In genomic region chr4:109059255-109059821, GRCm38 (mm10) we compare ENCODE assay signal across 29 mouse cellular contexts. TPM values are rescaled to one million over a fixed set of nuclear protein-coding genes. Genes with fewer than 3 reads are reported as not detected.
DNase-seq lines count a peak whose midpoint lies in the region; ATAC-seq and TF ChIP-seq lines count a peak whose summit lies in the region.
"Had no signal": no experiment of that assay in that cellular context is flagged by ENCODE, and none has a peak within 500 bp of the region (broad histone marks: within the 10 kb centered on the region; RNA-seq: fewer than 3 reads in every experiment).

No protein-coding gene starts in this region.

- H3K4me2 ChIP-seq in midbrain, postnatal 0 days (ENCODE audit: low read depth, low read length, poor library complexity, severe bottlenecking): no peak overlapping the region
- H3K4me2 ChIP-seq: embryonic facial prominence, embryonic 15.5 days; forebrain, embryonic 13.5 days; heart, embryonic 11.5 days; hindbrain, embryonic 12.5 days; intestine, embryonic 15.5 days; limb, embryonic 12.5 days; liver, embryonic 11.5 days; midbrain, embryonic 15.5 days; neural tube, embryonic 12.5 days; stomach, embryonic 15.5 days had no signal

- ATAC-seq in megakaryocyte progenitor cell, adult 5-6 weeks (replicated peaks; ENCODE audit: poor library complexity): peak; percentile 46; the same call in 1 of the 2 replicates
- no peak for ATAC-seq in midbrain, postnatal 0 days (ENCODE audit: low FRiP score)
- ATAC-seq: forebrain, embryonic 13.5 days; hindbrain, postnatal 0 days; intestine, embryonic 15.5 days; midbrain, embryonic 15.5 days had no signal

- no peak for TF ChIP-seq POLR2A in kidney, adult 2 months (IDR thresholded peaks at IDR 0.05; ENCODE audit: low read depth, low read length)
- no peak for TF ChIP-seq POLR2A in lung, adult 2 months (IDR thresholded peaks at IDR 0.05; ENCODE audit: borderline replicate concordance, extremely low read depth, low read depth, low read length)

- no peak for TF ChIP-seq CTCF in kidney, adult 2 months (conservative IDR thresholded peaks at IDR 0.05; ENCODE audit: insufficient read depth, insufficient read length, low read depth, low read length)
- no peak for TF ChIP-seq CTCF in lung, adult 2 months (IDR thresholded peaks at IDR 0.05; ENCODE audit: insufficient read depth, low read length)
- no peak for TF ChIP-seq CTCF in midbrain, postnatal 0 days (IDR thresholded peaks at IDR 0.05)

- no peak overlapping the region for H3K4me3 ChIP-seq in kidney, adult 2 months (ENCODE audit: insufficient read depth, low read depth, low read length)
- no peak overlapping the region for H3K4me3 ChIP-seq in lung, adult 2 months (replicated peaks; ENCODE audit: extremely low read depth, low read depth, low read length)
- H3K4me3 ChIP-seq in midbrain, postnatal 0 days (ENCODE audit: low read depth, low read length): no peak overlapping the region
- H3K4me3 ChIP-seq: embryonic facial prominence, embryonic 10.5 days; embryonic facial prominence, embryonic 15.5 days; forebrain, embryonic 13.5 days; hindbrain, embryonic 12.5 days; intestine, embryonic 15.5 days; limb, embryonic 12.5 days; midbrain, embryonic 15.5 days; neural tube, embryonic 12.5 days; stomach, embryonic 15.5 days had no signal

- peak; percentile 43 for DNase-seq in kidney, adult 2 months
- DNase-seq in kidney, postnatal 4 days: no peak
- peak; percentile 16 for DNase-seq in lung, postnatal 36 days
- DNase-seq in lung, adult 2 months: no peak
- DNase-seq in midbrain, postnatal 0 days (ENCODE audit: low spot score): no peak
- DNase-seq in left cerebral cortex, postnatal 10 days (ENCODE audit: extremely low spot score in 1 of 2, low spot score in 2 of 2): no peak
- DNase-seq: cerebellum, adult 2 months; cerebellum, postnatal 14 days; gastrocnemius, postnatal 10 days; heart, postnatal 36 days; kidney, adult 8-10 months; kidney, postnatal 14 days; liver, postnatal 0 days; lung, postnatal 14 days; right cerebral cortex, postnatal 14 days; thymus, postnatal 14 days had no signal

- H3K9ac ChIP-seq in midbrain, postnatal 0 days (replicated peaks; ENCODE audit: low read length, poor library complexity, severe bottlenecking): no peak overlapping the region
- H3K9ac ChIP-seq: embryonic facial prominence, embryonic 15.5 days; forebrain, embryonic 13.5 days; hindbrain, embryonic 12.5 days; intestine, embryonic 15.5 days; limb, embryonic 12.5 days; liver, postnatal 0 days; midbrain, embryonic 15.5 days; neural tube, embryonic 12.5 days; stomach, embryonic 15.5 days had no signal

- no peak overlapping the region for H3K27ac ChIP-seq in kidney, adult 2 months (ENCODE audit: insufficient read depth, low read depth, low read length)
- H3K27ac ChIP-seq in midbrain, postnatal 0 days (ENCODE audit: low read depth, low read length): no peak overlapping the region
- H3K27ac ChIP-seq: embryonic facial prominence, embryonic 10.5 days; embryonic facial prominence, embryonic 15.5 days; forebrain, embryonic 13.5 days; hindbrain, embryonic 12.5 days; hindbrain, postnatal 0 days; intestine, embryonic 15.5 days; limb, embryonic 12.5 days; midbrain, embryonic 15.5 days; neural tube, embryonic 12.5 days; stomach, embryonic 15.5 days had no signal

- WGBS in kidney, adult 2 months: 54% methylated on average over 4 of the region's 4 CpGs
- 60% methylated on average over 4 of the region's 4 CpGs for WGBS in lung, adult 2 months
- WGBS in midbrain, postnatal 0 days: 87% methylated on average over 4 of the region's 4 CpGs

- no peaks in the 10 kb centered on the region for H3K27me3 ChIP-seq in kidney, adult 2 months (replicated peaks; ENCODE audit: control insufficient read depth, insufficient read depth, low read length)
- H3K27me3 ChIP-seq in midbrain, postnatal 0 days (ENCODE audit: insufficient read depth, low read length): no peaks in the 10 kb centered on the region
- H3K27me3 ChIP-seq: embryonic facial prominence, embryonic 15.5 days; forebrain, embryonic 13.5 days; hindbrain, embryonic 12.5 days; intestine, embryonic 15.5 days; limb, embryonic 12.5 days; midbrain, embryonic 15.5 days; neural tube, embryonic 12.5 days; stomach, embryonic 15.5 days had no signal

- H3K36me3 ChIP-seq in kidney, adult 2 months (ENCODE audit: control insufficient read depth, insufficient read depth, low read length): peaks cover 8% of the 10 kb centered on the region
- peaks cover 72% of the 10 kb centered on the region for H3K36me3 ChIP-seq in midbrain, postnatal 0 days (ENCODE audit: insufficient read depth, low read length)

- intact Hi-C loops in left cerebral cortex, postnatal 10 days (cut with DNase I): loop anchor here (10.0 kb wide), 1 partner anchor 95 kb away; no protein-coding TSS in a partner anchor

- H3K4me1 ChIP-seq in kidney, adult 2 months (ENCODE audit: control insufficient read depth, insufficient read depth, low read length): no peaks in the 10 kb centered on the region; the same call in 1 of the 2 replicates
- 0 out of 2 replicates have a peak, but pooled peaks cover 2% of the 10 kb centered on the region for H3K4me1 ChIP-seq in lung, adult 2 months (ENCODE audit: control insufficient read depth, insufficient read depth, low read length)
- no peaks in the 10 kb centered on the region for H3K4me1 ChIP-seq in midbrain, postnatal 0 days (ENCODE audit: insufficient read depth, low read length)
- H3K4me1 ChIP-seq: embryonic facial prominence, embryonic 10.5 days; embryonic facial prominence, embryonic 15.5 days; forebrain, embryonic 13.5 days; hindbrain, embryonic 12.5 days; intestine, embryonic 15.5 days; limb, embryonic 12.5 days; midbrain, embryonic 15.5 days; neural tube, embryonic 12.5 days; stomach, embryonic 15.5 days had no signal

- H3K9me3 ChIP-seq in midbrain, postnatal 0 days (ENCODE audit: low read length): no peaks in the 10 kb centered on the region
- H3K9me3 ChIP-seq: embryonic facial prominence, embryonic 10.5 days; embryonic facial prominence, embryonic 15.5 days; forebrain, embryonic 13.5 days; hindbrain, embryonic 12.5 days; intestine, embryonic 15.5 days; limb, embryonic 12.5 days; midbrain, embryonic 15.5 days; neural tube, embryonic 12.5 days; stomach, embryonic 15.5 days had no signal

RNA-seq across cellular contexts. Expression of gene Nrd1, which starts 58.9 kb away (rescaled TPM):
- 38.5 and 50.5 TPM in 2 replicates for polyA plus RNA-seq in kidney, adult 2 months (2012; rRNA removed)
- 20.9 and 40.4 TPM in 2 replicates for polyA plus RNA-seq in lung, adult 2 months (2012; rRNA removed)
- 122 and 166 TPM in 2 replicates for total RNA-seq in megakaryocyte progenitor cell, adult 5-6 weeks (2015)
- total RNA-seq in megakaryocyte progenitor cell, adult 5-6 weeks (2017): 98.6 and 103 TPM in 2 replicates
- 63.8 and 64.6 TPM in 2 replicates for total RNA-seq in midbrain, postnatal 0 days (2014; rRNA removed)
- 46.0 and 61.4 TPM in 2 replicates for polyA plus RNA-seq in midbrain, postnatal 0 days (2015; fragmentation: Nextera tagmentation; extraction: Ambion mirVana)
- 100 to 1,000 TPM; 155 to 157 TPM for total RNA-seq in left cerebral cortex, postnatal 10 days (2021)

Comparison
In these comparisons a context has a peak if more than half of its experiments do, and no peak if none do; other contexts are left out.
1. DNase-seq: peak in kidney, adult 2 months (single experiment) and lung, postnatal 36 days (single experiment); none in kidney, postnatal 4 days (0 of 2), lung, adult 2 months (single experiment), midbrain, postnatal 0 days (single experiment) and left cerebral cortex, postnatal 10 days (0 of 2).